Mouse (Mus musculus) frontal cortex, postnatal 25 days (tissue): ENCODE measurements at regions not wholly inside any gene's neighbourhood (a gene's known extent, or its start where the extent isn't known, plus 50 kb on each side); places are given as distances from the start of the nearest gene placed in this dataset.

ENCODE experiments used
- DNase-seq, 2 experiments: peaks; one replicate each; pipeline ENCODE4 v3.0.0; 2022; ENCODE audit warnings: low spot score in 2 of 2

DNA sequence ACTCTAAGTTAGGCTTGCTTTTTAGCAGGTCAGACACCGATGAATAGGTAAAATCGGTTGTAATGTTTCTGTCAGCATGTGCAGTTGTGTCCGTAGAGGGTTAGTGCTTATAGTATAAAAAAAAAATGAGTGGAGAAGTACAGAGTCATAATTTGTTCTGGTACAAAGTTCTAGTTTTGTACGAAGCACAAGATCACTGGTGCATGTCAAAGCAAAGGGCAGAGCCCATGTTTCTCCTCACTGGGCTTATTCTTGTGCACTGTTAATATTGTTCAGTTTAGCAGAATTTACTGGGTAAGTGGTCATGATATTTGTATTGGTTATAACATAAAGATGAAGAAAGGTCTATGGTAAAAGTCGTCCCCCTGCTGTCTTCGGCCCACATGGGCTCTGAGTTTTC is 330.4 kb upstream of the Fam241a start:
- no peak for DNase-seq

DNA sequence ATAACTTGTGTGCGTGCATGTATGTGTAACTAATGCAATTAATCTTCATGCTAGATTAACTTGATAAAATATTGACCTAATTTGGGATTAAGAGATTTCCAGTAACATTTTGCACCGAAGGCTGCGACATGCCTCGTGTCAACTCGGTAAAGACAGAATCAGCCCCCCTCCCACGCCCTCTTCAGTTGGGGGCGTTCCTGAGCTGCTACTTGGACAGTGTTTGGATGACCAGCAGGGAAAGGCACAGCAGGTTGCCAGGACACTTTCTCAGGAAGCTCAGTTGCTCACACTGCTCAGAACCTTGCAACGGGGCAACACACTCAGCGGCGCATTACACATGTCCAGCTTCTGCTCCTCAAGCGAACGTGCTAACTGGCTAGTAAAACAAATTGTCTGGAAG is 326.2 kb upstream of the Fam241a start:
- DNase-seq: no peak

- no peak for DNase-seq
These were observed 325.5 kb upstream of the Fam241a start for GRCm38 (mm10) chr3:128221625-128222024.

GRCm38 (mm10) chr3:128220776-128221550 is 324.8 kb upstream of the Fam241a start:
- no peak for DNase-seq

DNA sequence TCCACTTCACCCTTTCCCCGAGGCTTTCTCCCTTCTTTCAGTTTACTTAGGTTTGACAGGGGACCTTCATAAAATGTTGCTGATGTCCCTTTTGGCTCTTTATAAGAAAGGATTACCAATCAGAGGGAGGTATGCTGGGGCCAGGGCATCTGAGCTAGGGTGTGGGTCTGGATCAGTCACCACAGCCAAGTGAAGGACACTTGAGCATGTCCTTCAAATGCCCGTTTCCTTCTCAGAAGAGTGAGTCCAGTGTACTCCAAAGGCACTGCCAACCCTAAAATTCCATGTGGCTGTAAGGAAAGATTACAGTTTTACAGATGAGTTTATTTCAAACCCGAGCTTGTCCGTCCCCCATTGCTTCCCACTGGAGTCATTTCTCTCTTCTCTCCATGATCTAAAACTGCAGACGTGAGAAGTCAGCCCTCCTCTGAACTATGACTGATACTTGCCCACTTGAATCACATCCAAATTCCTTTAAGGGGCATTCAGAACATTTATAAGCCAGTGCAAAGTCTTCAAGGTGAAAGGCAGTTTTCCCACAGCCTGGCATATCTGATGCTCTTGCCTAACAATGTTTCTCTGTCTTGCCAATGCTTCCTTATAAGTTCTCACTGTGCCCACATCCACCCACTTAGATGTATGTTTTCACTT is 321.8 kb upstream of the Fam241a start:
- DNase-seq: no peak

DNA sequence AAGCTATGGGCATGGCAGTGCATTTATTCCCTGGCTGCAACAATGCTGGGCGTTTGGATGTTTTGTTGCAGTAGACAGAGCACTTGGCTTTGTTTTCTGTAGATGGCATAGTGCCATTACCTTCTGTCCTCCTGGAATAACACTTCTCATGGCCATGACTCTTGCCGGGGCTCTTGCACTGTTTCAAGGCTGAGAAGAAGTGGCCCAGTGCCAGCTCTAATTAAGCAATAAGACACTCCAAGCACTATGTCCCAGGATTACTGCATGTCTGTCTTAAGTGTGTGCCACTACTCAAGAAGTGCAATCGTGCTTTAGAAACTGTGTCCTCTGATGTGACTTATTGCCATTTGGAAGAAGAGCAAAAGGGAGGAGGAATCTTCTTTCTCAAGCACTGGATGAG is 316.1 kb upstream of the Fam241a start:
- DNase-seq: no peak

- no peak for DNase-seq
These were observed 314.5 kb upstream of the Fam241a start for GRCm38 (mm10) chr3:128210591-128210990.

DNA sequence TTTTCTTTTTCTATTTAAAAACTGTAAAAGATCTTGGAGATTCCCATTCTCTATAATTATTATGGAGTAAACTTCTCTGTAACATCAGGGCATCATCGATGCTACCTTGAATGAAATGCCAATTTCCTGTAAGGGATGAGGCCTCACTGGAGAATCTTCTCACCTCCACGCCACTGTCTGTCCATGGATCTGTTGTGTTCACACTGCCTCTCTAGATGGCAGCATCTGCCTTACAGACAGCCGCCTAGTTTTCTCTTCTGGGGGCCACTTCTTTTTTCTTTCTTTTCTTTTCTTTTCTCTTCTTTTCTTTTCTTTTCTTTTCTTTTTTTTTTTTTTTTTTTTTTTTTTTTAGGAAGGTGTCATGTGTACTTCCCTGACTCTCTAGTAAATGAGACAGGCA is 310.8 kb upstream of the Fam241a start:
- DNase-seq: no peak

GRCm38 (mm10) chr3:128206483-128206882 is 310.4 kb upstream of the Fam241a start:
- DNase-seq: no peak

DNA sequence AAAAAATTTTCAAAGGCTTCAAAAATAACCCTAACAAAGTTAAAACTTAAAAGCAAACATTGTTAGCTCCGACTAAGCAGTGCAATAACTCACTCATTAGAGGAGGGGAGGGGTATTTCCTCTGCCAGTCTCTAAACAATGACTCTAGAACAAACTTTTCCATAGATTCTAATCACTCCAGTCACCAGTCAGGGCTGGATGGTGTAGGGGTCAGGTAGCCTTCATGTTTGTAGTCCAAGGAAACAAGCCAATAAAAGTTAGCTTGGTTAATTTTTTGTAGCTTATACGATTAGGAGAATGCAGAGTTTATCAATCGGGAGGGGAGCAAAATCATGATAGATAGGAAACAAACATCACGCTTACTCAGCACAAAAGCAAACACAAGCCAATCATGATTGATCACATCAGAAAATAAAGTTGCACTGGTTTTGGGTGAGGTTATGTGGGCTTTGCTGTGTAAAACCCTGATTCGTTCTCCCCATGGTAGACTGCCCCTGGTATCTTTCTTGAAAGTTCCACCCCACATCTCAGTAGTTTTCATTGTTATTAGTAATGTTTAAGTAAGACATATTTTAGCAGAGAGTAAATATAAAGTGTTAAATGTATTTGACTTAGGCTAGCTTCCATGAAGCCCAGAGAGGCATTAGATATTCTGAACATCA is 304.6 kb upstream of the Fam241a start:
- no peak for DNase-seq

GRCm38 (mm10) chr3:128199466-128199865 is 303.3 kb upstream of the Fam241a start:
- DNase-seq: no peak

GRCm38 (mm10) chr3:128192046-128192800 is 296.1 kb upstream of the Fam241a start:
- DNase-seq: no peak

DNA sequence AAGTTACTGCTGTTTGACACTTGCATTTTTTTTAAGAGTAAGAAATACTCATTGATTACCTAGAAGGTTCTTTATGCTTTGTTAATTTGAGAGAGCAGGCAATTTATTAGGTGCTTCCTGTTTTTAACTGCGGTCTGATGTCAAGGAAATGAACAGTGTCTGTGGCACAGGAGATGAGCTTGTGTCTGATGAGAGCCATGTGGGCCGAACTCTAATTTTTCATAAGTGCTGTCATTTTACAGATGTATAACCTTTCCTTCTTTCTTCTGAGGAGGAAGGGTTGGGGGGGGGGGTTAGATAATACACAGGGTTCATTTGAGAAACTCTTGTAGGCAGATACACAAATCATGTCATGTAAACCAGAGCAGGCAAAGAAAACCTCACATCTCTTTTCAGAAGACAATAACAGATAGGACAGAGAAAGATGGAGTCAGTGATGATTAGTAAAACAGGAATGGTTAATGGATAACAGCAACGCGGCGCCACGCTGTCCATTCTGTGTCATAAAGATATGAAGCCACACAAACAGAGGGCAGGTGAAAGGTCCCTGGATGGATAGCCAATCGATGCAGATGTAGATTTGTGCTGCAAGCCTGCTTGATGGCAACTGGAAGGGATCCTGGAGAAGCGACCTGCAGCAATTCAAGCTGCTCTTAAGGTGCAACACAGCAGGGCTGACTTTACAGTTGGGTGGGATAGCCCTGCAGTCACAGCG is 291.4 kb upstream of the Fam241a start:
- DNase-seq: no peak

GRCm38 (mm10) chr3:128186278-128186677 is 290.2 kb upstream of the Fam241a start:
- no peak for DNase-seq

DNA sequence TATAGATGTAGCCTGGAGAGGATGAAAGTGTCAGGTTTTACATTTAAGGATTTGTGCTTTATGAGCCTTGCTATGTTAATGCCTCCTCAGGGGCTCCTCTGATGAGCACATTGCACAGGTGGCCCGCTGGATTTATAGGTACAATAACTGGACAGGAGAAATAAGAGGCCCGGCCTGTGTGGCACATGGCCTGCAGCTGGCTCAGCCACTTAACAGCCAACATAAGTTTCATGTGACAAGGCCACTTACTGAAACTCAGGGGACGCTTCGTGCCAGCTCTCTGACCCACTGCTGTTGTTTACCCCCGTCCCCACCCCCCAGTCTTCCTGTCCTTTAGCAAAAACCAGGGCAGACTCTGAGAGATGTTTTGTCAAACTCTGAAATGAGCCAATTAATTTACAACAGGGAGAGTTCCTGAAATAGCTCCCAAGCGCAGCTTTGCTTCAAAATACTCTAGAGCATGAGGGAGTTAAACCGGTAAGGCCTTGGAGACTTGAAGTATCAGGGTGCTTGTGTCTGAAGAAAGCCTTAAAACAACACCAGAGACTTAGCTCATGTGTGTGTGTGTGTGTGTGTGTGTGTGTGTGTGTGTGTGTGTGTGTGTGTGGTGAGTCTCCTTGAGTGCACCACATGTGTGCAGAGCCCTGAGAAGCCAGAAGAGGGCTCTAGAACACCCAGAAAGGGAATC is 285.2 kb upstream of the Fam241a start:
- no peak for DNase-seq

DNA sequence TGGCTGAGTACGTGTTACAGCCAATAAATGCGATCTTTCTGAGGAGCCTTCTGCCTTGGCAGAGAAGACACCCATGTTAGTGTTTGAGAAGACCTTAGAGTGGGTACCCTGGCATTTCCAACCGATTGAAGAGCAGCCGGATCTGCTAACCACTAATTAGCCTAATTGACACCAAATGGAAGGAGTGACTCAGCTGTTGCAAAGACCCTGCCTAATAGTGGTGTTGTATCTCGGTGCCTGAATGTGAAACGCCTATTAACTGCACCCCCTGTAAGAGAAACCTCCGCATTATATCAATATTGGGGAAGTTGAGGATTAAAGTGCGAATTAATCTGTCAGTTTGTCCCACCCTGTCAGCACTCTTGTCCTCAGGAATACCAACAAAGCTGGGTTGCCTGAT is 253.1 kb upstream of the Fam241a start:
- DNase-seq: no peak

DNA sequence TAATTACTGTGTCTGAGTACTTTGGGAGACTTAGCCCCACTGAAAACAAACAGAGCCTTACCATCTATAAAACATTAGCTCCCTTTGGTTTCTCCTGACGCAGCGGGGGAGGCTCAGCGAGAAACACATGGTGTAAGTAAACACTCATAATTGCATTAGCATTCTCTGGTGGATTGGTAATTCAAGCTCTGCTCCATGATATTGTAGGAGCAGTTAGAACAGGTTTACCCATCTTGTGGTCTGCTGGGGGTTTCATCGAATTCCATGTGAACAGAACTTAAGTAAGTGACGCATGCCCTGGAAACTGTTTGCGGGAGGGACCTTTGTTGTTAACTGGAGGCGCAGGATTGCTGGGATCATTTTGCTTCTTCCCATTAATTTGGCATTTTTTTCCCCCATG is 249.2 kb upstream of the Fam241a start:
- DNase-seq: no peak

DNA sequence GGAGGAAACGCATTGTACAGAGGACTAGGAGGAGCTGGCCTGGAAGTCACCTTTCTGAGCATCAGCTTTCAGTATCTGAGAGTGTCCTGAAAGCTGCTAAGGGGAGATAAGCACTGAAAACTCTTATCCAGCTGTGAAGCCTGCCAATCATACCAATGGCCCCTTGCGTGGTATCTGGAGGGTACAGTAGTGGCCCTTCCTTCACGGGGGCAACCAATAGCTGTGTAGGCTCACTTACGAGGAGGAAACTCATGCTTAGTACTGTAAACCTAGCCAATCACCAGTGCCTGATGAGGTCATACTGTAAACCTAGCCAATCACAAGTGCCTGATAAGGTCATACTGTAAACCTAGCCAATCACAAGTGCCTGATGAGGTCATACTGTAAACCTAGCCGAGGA is 231.7 kb upstream of the Fam241a start:
- no peak for DNase-seq

GRCm38 (mm10) chr3:128126664-128127063 is 230.5 kb upstream of the Fam241a start:
- no peak for DNase-seq

DNA sequence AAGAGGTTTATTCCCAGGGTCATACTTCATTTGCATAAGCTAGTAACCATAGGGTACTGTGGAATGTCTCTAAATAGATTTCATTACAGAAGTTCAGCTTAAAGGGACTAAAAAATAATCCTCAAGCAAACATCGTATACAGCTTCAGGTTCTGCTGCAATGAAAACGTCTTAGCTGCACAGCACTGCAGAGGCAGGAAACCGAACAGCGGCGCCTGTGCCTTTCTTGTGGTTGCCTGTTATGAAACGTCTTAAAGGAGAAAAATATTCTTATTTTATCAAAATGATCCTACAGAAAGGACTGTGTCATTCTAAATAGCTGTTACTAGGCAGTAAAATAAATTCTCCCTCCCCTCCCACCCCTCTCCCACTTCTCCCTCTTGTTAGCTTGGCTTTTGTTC is 226.0 kb upstream of the Fam241a start:
- DNase-seq: no peak
